8 mouse cellular contexts compared by ENCODE assay signal in the genomic region with DNA sequence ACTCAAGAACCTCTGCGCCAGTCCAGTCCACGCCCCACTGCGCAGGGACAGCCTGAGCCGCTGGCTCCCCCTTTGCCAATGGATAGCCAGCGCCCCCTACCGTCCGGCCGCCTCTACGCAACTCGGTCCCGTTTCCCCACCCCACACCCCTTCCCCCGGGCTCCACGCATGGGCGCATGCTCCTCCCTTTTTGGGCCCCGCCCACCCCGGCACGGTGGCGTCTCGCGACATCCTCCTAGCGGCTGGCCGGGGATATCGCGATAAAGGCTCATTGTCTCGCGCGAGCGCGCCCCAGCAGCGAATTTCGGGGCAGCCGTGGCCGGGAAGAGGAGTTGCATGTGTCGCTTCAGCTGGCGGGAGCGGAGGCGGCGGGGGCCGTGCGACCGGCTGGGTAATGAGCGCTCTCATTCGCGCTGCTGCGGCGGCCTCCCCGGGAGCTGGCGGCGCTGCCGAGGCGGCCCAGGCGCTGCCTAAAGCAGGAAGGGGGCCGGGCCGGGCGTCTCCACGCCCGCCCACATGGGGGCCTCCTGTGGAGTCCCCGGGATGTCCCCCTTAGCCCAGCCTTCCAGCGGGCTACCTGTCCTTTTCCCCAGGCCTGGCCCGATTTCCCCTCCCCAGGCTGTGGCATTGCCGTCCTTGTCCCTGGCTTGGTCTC. TPM values are rescaled to one million over a fixed set of nuclear protein-coding genes. Genes with fewer than 3 reads are reported as not detected.
DNase-seq lines count a peak whose midpoint lies in the region; ATAC-seq lines count a peak whose summit lies in the region.

TSS of gene Denr (plus strand) at position 200 of the 655 bp plus-strand sequence.

- intact Hi-C loops in gastrocnemius, postnatal 14 days (cut with DNase I; ENCODE audit: low total_unique reads), result loop anchor here (5.0 kb wide), 1 partner anchor 80 kb away; no protein-coding TSS in a partner anchor
- intact Hi-C loops in left cerebral cortex, postnatal 14 days (cut with DNase I), result loop anchor here (2.0 to 5.0 kb wide), 2 partner anchors 80 to 158 kb away; partner anchors contain the start of genes Kntc1 and Rsrc2

- peak within 1 kb of the TSS; percentile 95 for H3K4me2 ChIP-seq in intestine, embryonic 14.5 days (ENCODE audit: low read length)

- H3K4me1 ChIP-seq in intestine, embryonic 14.5 days (replicated peaks; ENCODE audit: control insufficient read depth, insufficient read depth, low read length), result peaks cover 16% of the 10 kb centered on the region

- peak within 1 kb of the TSS; percentile 98 for H3K9ac ChIP-seq in intestine, embryonic 14.5 days (ENCODE audit: low read length)

- peak within 1 kb of the TSS; percentile 81 for H3K27ac ChIP-seq in intestine, embryonic 14.5 days (ENCODE audit: low read depth)

- H3K36me3 ChIP-seq in intestine, embryonic 14.5 days (ENCODE audit: control insufficient read depth, insufficient read depth, low read length), result peaks cover 39% of the 10 kb centered on the region

- no peaks in the 10 kb centered on the region for H3K27me3 ChIP-seq in intestine, embryonic 14.5 days (replicated peaks; ENCODE audit: control insufficient read depth, insufficient read depth, low read length)

- under 1% methylated on average over 61 of the region's 61 CpGs for WGBS in intestine, embryonic 14.5 days

- no peaks in the 10 kb centered on the region for H3K9me3 ChIP-seq in intestine, embryonic 14.5 days (ENCODE audit: control insufficient read depth, low read length)

- H3K4me3 ChIP-seq in intestine, embryonic 14.5 days (ENCODE audit: low read depth, low read length), result peak within 1 kb of the TSS; percentile 78

- ATAC-seq in intestine, embryonic 14.5 days (replicated peaks; ENCODE audit: low FRiP score, low TSS enrichment, low read depth), result peak; percentile 94

- DNase-seq in adipocyte (ENCODE audit: low spot score), result peak; percentile 98
- peak; percentile 98 for DNase-seq in embryo, embryonic 10 days (ENCODE audit: low spot score)
- peak; percentile 100 for DNase-seq in gastrocnemius, postnatal 14 days
- peak; percentile 100 for DNase-seq in intestine, embryonic 14.5 days (ENCODE audit: low spot score)
- peak; percentile 98 to 99 for DNase-seq in left cerebral cortex, postnatal 14 days (ENCODE audit: low spot score in 2 of 2)
- peak; percentile 99 for DNase-seq in mesoderm, embryonic 11.5 days (ENCODE audit: low read depth, low spot score)
- peak; percentile 95 to 96 for DNase-seq in right cerebral cortex, postnatal 36 days (ENCODE audit: low spot score in 2 of 2)
- peak; percentile 99 for DNase-seq in yolk sac, embryonic 10.5 days (ENCODE audit: low spot score)

RNA-seq across cellular contexts. Expression of gene Denr, which starts in this region (rescaled TPM):
- total RNA-seq in gastrocnemius, postnatal 14 days (2021), result 10 to 100 TPM; 45.4 to 55.2 TPM
- 118 and 129 TPM in 2 replicates for polyA plus RNA-seq in intestine, embryonic 14.5 days (2014; fragmentation: Nextera tagmentation; extraction: Ambion mirVana)
- 10 to 100 TPM; 65.6 to 70.7 TPM for total RNA-seq in left cerebral cortex, postnatal 14 days (2021)

Comparison
In these comparisons a context has a peak if more than half of its experiments do, and no peak if none do; other contexts are left out.
1. Peak in every context shown above with its lines: DNase-seq, ATAC-seq, H3K4me3 ChIP-seq and H3K27ac ChIP-seq.